Mouse (Mus musculus) hindbrain, embryonic 14.5 days (tissue): ENCODE data around the gene 2610318N02Rik. TPM values are rescaled to one million over a fixed set of nuclear protein-coding genes. Genes with fewer than 3 reads are reported as not detected.
"Not testable (repeated sequence)": the region's sequence is repeated elsewhere in the genome, so short reads cannot be mapped to it uniquely, and the experiment has no call there.

Experiments used
- ATAC-seq: fragments of 200-750 bp; cut with Nextera tagmentation; 2 replicates; pipeline ENCODE4 v1.8.0; 2017; ENCODE audit warnings: moderate number of reproducible peaks, mild to moderate bottlenecking, moderate TSS enrichment, moderate library complexity; ENCODE audit not compliant: low FRiP score
- DNase-seq: peaks from one replicate; pipeline ENCODE4 v3.0.0-alpha.2; 2015; ENCODE audit warnings: low spot score
- H3K27ac ChIP-seq: fragments of 300-500 bp; sonication (generic); 2 replicates; pipeline ENCODE4 v1.5.1; 2014; ENCODE audit warnings: mild to moderate bottlenecking, moderate library complexity
- H3K27me3 ChIP-seq: fragments of 300-500 bp; sonication (generic); 2 replicates; pipeline ENCODE4 v1.6.1; 2014; ENCODE audit warnings: mild to moderate bottlenecking, low read length, mixed read lengths; ENCODE audit not compliant: control insufficient read depth, insufficient read depth
- H3K36me3 ChIP-seq: fragments of 300-500 bp; sonication (generic); replicated peaks from 2 replicates; pipeline ENCODE4 v1.6.1; 2014; ENCODE audit not compliant: control insufficient read depth, insufficient read depth
- H3K4me1 ChIP-seq: fragments of 300-500 bp; sonication (generic); replicated peaks from 2 replicates; pipeline ENCODE4 v1.6.1; 2014; ENCODE audit warnings: antibody characterized with exemption, low read length, mixed read lengths; ENCODE audit not compliant: control insufficient read depth, insufficient read depth
- H3K4me2 ChIP-seq: fragments of 300-500 bp; sonication (generic); replicated peaks from 2 replicates; pipeline ENCODE4 v1.6.1; 2014; ENCODE audit warnings: mild to moderate bottlenecking, moderate library complexity
- H3K4me3 ChIP-seq: fragments of 300-500 bp; sonication (generic); replicated peaks from 2 replicates; pipeline ENCODE4 v1.5.1; 2014; ENCODE audit warnings: mild to moderate bottlenecking, low read length
- H3K9ac ChIP-seq: fragments of 300-500 bp; sonication (generic); 2 replicates; pipeline ENCODE4 v1.6.1; 2014
- H3K9me3 ChIP-seq: fragments of 300-500 bp; sonication (generic); 2 replicates; pipeline ENCODE4 v1.6.1; 2016; ENCODE audit warnings: low read length; ENCODE audit not compliant: control insufficient read depth
- WGBS: fragments of 180-500 bp; shearing (Covaris S2); extraction: QIAGEN DNeasy Blood & Tissue Kit; methylation state at CpG from one replicate; pipeline ENCODE4 v1.1.7; 2014; 5-methylcytosine and 5-hydroxymethylcytosine counted together
- polyA plus RNA-seq: library from polyadenylated mRNA; unstranded; fragments of >200 nt; fragmentation: Nextera tagmentation; extraction: Ambion mirVana; gene quantifications from 2 replicates; pipeline ENCODE4 v1.2.1, GENCODE M21; 2014

The 2610318N02Rik gene
- polyA plus RNA-seq = 11.8 and 11.9 TPM in 2 replicates

GRCm38 (mm10) chr16:17124871-17125520 is at the start of gene 2610318N02Rik:
2610318N02Rik (minus strand) TSS chr16:17125167.
- no peaks in the 10 kb centered on the region for H3K27me3 ChIP-seq
- no peaks in the 10 kb centered on the region for H3K36me3 ChIP-seq
- WGBS = under 1% methylated on average over 25 of the region's 25 CpGs
- H3K4me3 ChIP-seq = peak within 1 kb of the TSS; percentile 40
- peak; percentile 91 for ATAC-seq
- no peaks in the 10 kb centered on the region for H3K9me3 ChIP-seq
- peak; percentile 85 for DNase-seq
- peak within 1 kb of the TSS; percentile 75 for H3K4me2 ChIP-seq
- H3K9ac ChIP-seq = peak within 1 kb of the TSS; percentile 50
- peaks cover 15% of the 10 kb centered on the region for H3K4me1 ChIP-seq
- no peak within 1 kb of the TSS for H3K27ac ChIP-seq

GRCm38 (mm10) chr16:17168049-17168448 is 43.1 kb upstream of the 2610318N02Rik start:
- H3K9ac ChIP-seq = no peak overlapping the region
- H3K9me3 ChIP-seq = no peaks in the 10 kb centered on the region
- ATAC-seq (no peak), DNase-seq (no peak)
- H3K36me3 ChIP-seq = peaks cover 56% of the 10 kb centered on the region
- no peaks in the 10 kb centered on the region for H3K4me1 ChIP-seq
- no peak overlapping the region for H3K4me3 ChIP-seq
- H3K27me3 ChIP-seq = no peaks in the 10 kb centered on the region
- no peak overlapping the region for H3K27ac ChIP-seq
- 90% methylated on average over 5 of the region's 5 CpGs for WGBS
- H3K4me2 ChIP-seq = no peak overlapping the region

- DNase-seq (no peak), ATAC-seq (no peak)
- Histone ChIP-seq H3K4me3 (no peak overlapping the region), H3K9ac (no peak overlapping the region), H3K4me1 (no peaks in the 10 kb centered on the region), H3K27ac (no peak overlapping the region), H3K9me3 (no peaks in the 10 kb centered on the region), H3K36me3 (peaks cover 52% of the 10 kb centered on the region), H3K4me2 (no peak overlapping the region), H3K27me3 (no peaks in the 10 kb centered on the region)
Measured at GRCm38 (mm10) chr16:17167179-17167578, 42.2 kb upstream of the 2610318N02Rik start.

GRCm38 (mm10) chr16:17165478-17165877 is 40.5 kb upstream of the 2610318N02Rik start:
- peaks cover 48% of the 10 kb centered on the region for H3K36me3 ChIP-seq
- H3K4me1 ChIP-seq, H3K9me3 ChIP-seq, H3K27ac ChIP-seq, H3K4me3 ChIP-seq, H3K9ac ChIP-seq, H3K27me3 ChIP-seq, H3K4me2 ChIP-seq, DNase-seq, ATAC-seq: not testable (repeated sequence)
- 94% methylated on average over 1 of the region's 1 CpGs for WGBS

GRCm38 (mm10) chr16:17154346-17154745 is 29.4 kb upstream of the 2610318N02Rik start:
- no peak overlapping the region for H3K27ac ChIP-seq
- H3K9me3 ChIP-seq = no peaks in the 10 kb centered on the region
- H3K36me3 ChIP-seq = peaks cover 68% of the 10 kb centered on the region
- H3K27me3 ChIP-seq = no peaks in the 10 kb centered on the region
- H3K4me3 ChIP-seq = no peak overlapping the region
- no peaks in the 10 kb centered on the region for H3K4me1 ChIP-seq
- 99% methylated on average over 2 of the region's 2 CpGs for WGBS
- ATAC-seq (no peak), DNase-seq (no peak)
- no peak overlapping the region for H3K9ac ChIP-seq
- no peak overlapping the region for H3K4me2 ChIP-seq

- no peak for ATAC-seq
- Histone ChIP-seq H3K36me3 (peaks cover 47% of the 10 kb centered on the region), H3K27ac (no peak overlapping the region), H3K4me1 (peaks cover 10% of the 10 kb centered on the region), H3K9ac (no peak overlapping the region), H3K4me2 (no peak overlapping the region), H3K27me3 (no peaks in the 10 kb centered on the region), H3K9me3 (no peaks in the 10 kb centered on the region), H3K4me3 (no peak overlapping the region)
- 98% methylated on average over 4 of the region's 4 CpGs for WGBS
- no peak for DNase-seq
Measured at GRCm38 (mm10) chr16:17151874-17152273, 26.9 kb upstream of the 2610318N02Rik start.

GRCm38 (mm10) chr16:17150520-17151258 is 25.7 kb upstream of the 2610318N02Rik start:
- Histone ChIP-seq H3K9me3 (no peaks in the 10 kb centered on the region), H3K36me3 (peaks cover 47% of the 10 kb centered on the region), H3K4me3 (no peak overlapping the region), H3K27me3 (no peaks in the 10 kb centered on the region), H3K27ac (no peak overlapping the region), H3K9ac (no peak overlapping the region), H3K4me1 (peaks cover 10% of the 10 kb centered on the region), H3K4me2 (no peak overlapping the region)
- no peak for ATAC-seq
- WGBS = 91% methylated on average over 7 of the region's 7 CpGs
- no peak for DNase-seq

- 0 out of 2 replicates have a peak, but pooled peaks have one; percentile 4 for ATAC-seq
- peaks cover 25% of the 10 kb centered on the region for H3K36me3 ChIP-seq
- H3K4me3 ChIP-seq = peak overlapping the region; percentile 68
- H3K27me3 ChIP-seq = no peaks in the 10 kb centered on the region
- peak overlapping the region; percentile 96 for H3K4me2 ChIP-seq
- peak overlapping the region; percentile 77 for H3K9ac ChIP-seq
- H3K9me3 ChIP-seq = no peaks in the 10 kb centered on the region
- peaks cover 10% of the 10 kb centered on the region for H3K4me1 ChIP-seq
- no peak overlapping the region for H3K27ac ChIP-seq
- no peak for DNase-seq
- WGBS = 7% methylated on average over 16 of the region's 16 CpGs
Measured at GRCm38 (mm10) chr16:17148084-17148483, 23.1 kb upstream of the 2610318N02Rik start.

GRCm38 (mm10) chr16:17147391-17147929 is 22.5 kb upstream of the 2610318N02Rik start:
- ATAC-seq (peak; percentile 52; the same call in 1 of the 2 replicates), DNase-seq (peak; percentile 49)
- peak overlapping the region; percentile 77 for H3K9ac ChIP-seq
- H3K9me3 ChIP-seq = no peaks in the 10 kb centered on the region
- peaks cover 19% of the 10 kb centered on the region for H3K36me3 ChIP-seq
- H3K4me1 ChIP-seq = peaks cover 10% of the 10 kb centered on the region
- peak overlapping the region; percentile 68 for H3K4me3 ChIP-seq
- peak overlapping the region; percentile 74 for H3K27ac ChIP-seq
- WGBS = 0% methylated on average over 40 of the region's 41 CpGs
- H3K4me2 ChIP-seq = peak overlapping the region; percentile 96
- no peaks in the 10 kb centered on the region for H3K27me3 ChIP-seq
